Mouse (Mus musculus): ENCODE results near the gene Golm1.

GRCm38 (mm10) chr13:59679306-59679705 lies 3.7 kb upstream of the Golm1 start:
- TF ChIP-seq CTCF (IDR thresholded peaks at IDR 0.05; ENCODE audit: low read depth, low read length) (no peak), POLR2A (IDR thresholded peaks at IDR 0.05; ENCODE audit: extremely low read depth, insufficient read depth, low read length) (no peak)
